Mouse (Mus musculus) telencephalon, adult 2 months (tissue): ENCODE measurements at regions not wholly inside any gene's neighbourhood (a gene's known extent, or its start where the extent isn't known, plus 50 kb on each side); places are given as distances from the start of the nearest gene placed in this dataset.

Experiments used
- DNase-seq: peaks from one replicate; pipeline ENCODE4 v3.0.0-alpha.2; 2011; ENCODE audit warnings: low read depth, low spot score

- DNase-seq: no peak
Observed at GRCm38 (mm10) chr10:65716914-65717610, 1378.9 kb upstream of the Jmjd1c start.

DNA sequence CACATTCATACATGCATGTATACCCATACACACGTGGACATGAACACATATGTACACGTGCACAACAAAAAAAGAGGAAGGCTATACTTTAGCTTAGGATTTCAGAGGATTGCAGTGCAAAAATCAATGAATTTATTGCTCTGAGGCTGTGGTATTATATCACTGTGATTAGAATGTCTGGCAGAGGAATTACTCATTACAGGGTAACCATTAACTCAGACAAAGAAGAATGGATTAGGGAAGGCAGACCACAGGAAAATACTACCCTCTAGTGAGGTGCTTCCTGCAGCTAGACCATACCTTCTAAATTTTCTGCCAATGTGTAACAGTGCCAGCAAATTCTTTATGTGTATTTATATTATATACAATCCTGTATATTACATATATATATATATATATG, 1373.4 kb upstream of the Jmjd1c start:
- DNase-seq: no peak

- DNase-seq: peak; percentile 22
Observed at GRCm38 (mm10) chr10:65769451-65769850, 1326.5 kb upstream of the Jmjd1c start.

DNA sequence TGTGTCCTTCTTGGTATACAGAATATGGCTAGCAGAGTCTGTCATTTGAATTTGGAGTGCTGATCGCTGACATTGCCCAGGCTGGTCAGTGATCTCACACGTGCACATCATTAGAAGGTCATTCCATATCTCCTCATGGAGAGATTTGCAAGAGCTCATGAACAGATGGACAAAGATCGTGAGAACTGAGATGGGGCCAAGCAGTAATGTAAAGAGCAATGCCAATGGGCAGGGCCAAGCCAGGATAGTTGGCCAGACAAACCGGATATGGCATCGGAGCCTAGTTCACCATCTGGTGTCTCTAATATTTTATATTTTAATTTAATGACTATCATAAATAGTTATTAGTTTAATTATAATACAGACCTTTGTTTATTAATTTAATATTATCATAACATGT, 1324.0 kb upstream of the Jmjd1c start:
- no peak for DNase-seq

DNA sequence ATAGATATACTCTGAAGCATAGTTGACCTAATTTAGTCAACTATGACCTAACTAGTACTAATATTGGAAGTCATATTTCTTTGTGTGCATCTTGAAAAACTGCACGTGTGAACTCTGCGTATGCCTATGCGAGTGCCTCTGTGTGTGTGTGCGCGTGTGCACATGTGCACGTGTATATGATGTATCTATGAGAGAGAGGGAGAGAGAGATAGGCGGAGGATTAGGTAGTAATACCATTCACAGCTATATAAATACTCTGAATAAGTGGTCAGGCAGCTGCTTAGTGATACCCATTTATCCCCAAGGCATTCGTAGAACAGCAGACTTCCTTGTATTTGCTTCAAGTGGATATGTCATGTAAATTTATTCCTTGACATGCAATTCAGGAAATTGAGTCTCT, 1310.9 kb upstream of the Jmjd1c start:
- DNase-seq: no peak
